Mouse (Mus musculus) G1E (cell line): ENCODE data around the gene Mpp6. TPM values are rescaled to one million over a fixed set of nuclear protein-coding genes. Genes with fewer than 3 reads are reported as not detected.

Experiments
- ATAC-seq: 2 replicates; pipeline ENCODE4 v1.8.0; 2016; ENCODE audit warnings: mild to moderate bottlenecking; ENCODE audit not compliant: insufficient number of reproducible peaks, poor library complexity, low FRiP score, severe bottlenecking; ENCODE audit errors: extremely low read depth
- DNase-seq: peaks from one replicate; pipeline ENCODE4 v3.0.0; 2012; ENCODE audit warnings: low spot score
- H3K27me3 ChIP-seq: 2 replicates; pipeline ENCODE4 v1.6.1; 2012; ENCODE audit warnings: mild to moderate bottlenecking, low read length, inconsistent platforms; ENCODE audit not compliant: insufficient read depth
- H3K36me3 ChIP-seq: replicated peaks from 2 replicates; pipeline ENCODE3; 2012; ENCODE audit warnings: mild to moderate bottlenecking, inconsistent platforms
- H3K4me1 ChIP-seq: 2 replicates; pipeline ENCODE4 v1.6.1; 2012; ENCODE audit warnings: low read depth, low read length, inconsistent platforms, mixed read lengths; ENCODE audit not compliant: insufficient read depth
- H3K4me3 ChIP-seq: 2 replicates; pipeline ENCODE4 v1.5.1; 2012; ENCODE audit warnings: low read depth, mild to moderate bottlenecking, inconsistent platforms, low read length, moderate library complexity, mixed read lengths
- H3K9me3 ChIP-seq: replicated peaks from 2 replicates; pipeline ENCODE4 v1.6.1; 2012; ENCODE audit warnings: inconsistent platforms
- CTCF ChIP-seq: IDR thresholded peaks from 2 replicates; pipeline ENCODE4 v1.5.1; 2012; ENCODE audit warnings: low read depth, low read length, inconsistent platforms, mixed read lengths
- GATA1 ChIP-seq: IDR thresholded peaks from 2 replicates; pipeline ENCODE4 v1.6.1; 2012; ENCODE audit warnings: borderline replicate concordance, low read length, inconsistent platforms, mixed read lengths
- GATA2 ChIP-seq: IDR thresholded peaks from 2 replicates; pipeline ENCODE4 v1.6.1; 2012; ENCODE audit warnings: low read depth, low read length, inconsistent platforms, borderline replicate concordance
- POLR2AphosphoS5 ChIP-seq: IDR thresholded peaks from 2 replicates; pipeline ENCODE4 v1.6.1; 2012; ENCODE audit warnings: low read depth, low read length, inconsistent platforms; ENCODE audit not compliant: insufficient replicate concordance
- TAL1 ChIP-seq: conservative IDR thresholded peaks from 2 replicates; pipeline ENCODE4 v1.6.1; 2012; ENCODE audit warnings: low read depth, low read length, inconsistent platforms, mixed read lengths
- polyA plus RNA-seq: library from polyadenylated mRNA; stranded (reverse); fragments of >175 nt; gene quantifications from 2 replicates; pipeline ENCODE4 v1.2.3, GENCODE M21; 2012
- total RNA-seq, 2 experiments: library from RNA; stranded (forward) in 1 of 2; stranded (reverse) in 1 of 2; fragments of 200-1000 nt in 1 of 2; fragments of >200 nt in 1 of 2; fragmentation: Nextera tagmentation in 1 of 2; gene quantifications; 2 replicates each; pipeline ENCODE4 v1.2.3; 2014 to 2017

The Mpp6 gene
- total and polyA plus RNA-seq, 3 experiments, result 18.3 to 164 (median 152) TPM

DNA sequence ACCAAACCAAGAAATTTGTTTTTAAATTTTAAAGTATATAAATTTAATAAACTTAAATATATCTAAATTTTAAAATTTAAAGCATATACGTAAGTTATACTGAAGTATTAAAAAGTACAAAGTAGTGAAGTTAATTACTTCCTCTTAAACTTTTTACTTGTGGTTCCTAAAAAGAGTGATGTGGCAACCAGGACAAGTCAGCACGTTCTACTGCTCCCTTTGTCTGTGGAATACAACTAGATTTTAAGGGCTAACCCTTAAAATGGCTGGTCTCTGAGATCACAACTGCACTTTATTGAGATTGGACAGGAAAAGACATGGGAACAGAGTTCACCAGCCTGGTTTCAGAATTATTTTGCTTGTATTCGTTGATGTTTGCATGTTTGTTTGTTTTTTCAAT, 53.0 kb downstream of the Mpp6 start:
- no peak for DNase-seq
- peaks cover 56% of the 10 kb centered on the region for H3K36me3 ChIP-seq
- H3K9me3 ChIP-seq, result no peaks in the 10 kb centered on the region
- TF ChIP-seq POLR2AphosphoS5 (no peak), GATA1 (no peak)
- no peak for ATAC-seq
- H3K4me3 ChIP-seq, result no peak overlapping the region
- H3K27me3 ChIP-seq, result no peaks in the 10 kb centered on the region
- H3K4me1 ChIP-seq, result no peaks in the 10 kb centered on the region

- H3K4me3 ChIP-seq, result no peak overlapping the region
- DNase-seq (no peak), ATAC-seq (no peak)
- TF ChIP-seq GATA2 (no peak), POLR2AphosphoS5 (no peak), GATA1 (no peak), TAL1 (no peak), CTCF (no peak)
- no peaks in the 10 kb centered on the region for H3K27me3 ChIP-seq
- H3K4me1 ChIP-seq, result no peaks in the 10 kb centered on the region
- no peaks in the 10 kb centered on the region for H3K9me3 ChIP-seq
- H3K36me3 ChIP-seq, result peaks cover 56% of the 10 kb centered on the region
Measured at GRCm38 (mm10) chr6:50168821-50169220, 58.8 kb downstream of the Mpp6 start.

DNA sequence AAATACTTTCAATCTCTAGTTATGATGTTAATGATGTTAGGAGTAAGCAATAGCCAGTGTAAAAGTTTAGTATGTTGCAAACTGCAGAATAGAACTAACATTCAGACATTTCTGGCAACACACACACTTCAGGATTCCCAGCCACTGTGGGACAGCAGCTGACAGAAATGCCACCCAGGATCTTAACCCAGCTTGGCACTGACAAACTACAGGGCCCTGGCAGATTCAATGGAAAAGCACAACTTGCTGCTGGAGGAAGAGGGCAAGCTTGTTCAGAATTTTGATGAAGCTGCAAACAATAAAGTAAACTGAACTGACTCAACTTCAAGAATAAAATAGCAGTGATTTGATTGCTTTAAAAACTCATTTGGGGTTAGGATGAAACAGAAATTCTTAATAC, 59.7 kb downstream of the Mpp6 start:
- no peak for DNase-seq
- TF ChIP-seq CTCF (no peak), POLR2AphosphoS5 (no peak), GATA2 (no peak), GATA1 (no peak), TAL1 (no peak)
- Histone ChIP-seq H3K36me3 (peaks cover 55% of the 10 kb centered on the region), H3K4me1 (no peaks in the 10 kb centered on the region), H3K9me3 (no peaks in the 10 kb centered on the region), H3K4me3 (no peak overlapping the region), H3K27me3 (no peaks in the 10 kb centered on the region)
- ATAC-seq, result no peak

- ATAC-seq (no peak), DNase-seq (no peak)
- Histone ChIP-seq H3K4me1 (no peaks in the 10 kb centered on the region), H3K27me3 (no peaks in the 10 kb centered on the region), H3K4me3 (no peak overlapping the region), H3K9me3 (no peaks in the 10 kb centered on the region), H3K36me3 (peaks cover 43% of the 10 kb centered on the region)
- TF ChIP-seq GATA1 (no peak), TAL1 (no peak), POLR2AphosphoS5 (no peak), GATA2 (no peak), CTCF (no peak)
Measured at GRCm38 (mm10) chr6:50175736-50176135, 65.7 kb downstream of the Mpp6 start.

DNA sequence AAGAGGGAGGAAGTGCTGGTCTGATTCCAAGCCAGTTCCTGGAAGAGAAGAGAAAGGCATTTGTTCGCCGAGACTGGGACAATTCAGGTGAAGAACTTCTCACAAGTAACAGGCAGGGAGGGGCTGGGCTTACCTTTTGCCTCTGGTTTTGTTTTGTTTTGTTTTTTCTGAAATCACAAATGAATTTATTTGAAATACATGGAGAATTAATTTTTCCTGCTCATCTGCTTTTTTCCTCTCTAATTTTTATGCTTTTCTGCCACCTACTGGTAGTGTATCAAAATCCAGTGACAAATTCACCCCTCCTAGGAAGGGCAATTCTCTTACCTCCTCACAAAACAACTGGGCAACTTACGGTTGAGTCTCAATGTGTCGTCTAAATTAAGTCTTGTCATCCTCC, 70.1 kb downstream of the Mpp6 start:
- Histone ChIP-seq H3K36me3 (peaks cover 66% of the 10 kb centered on the region), H3K27me3 (no peaks in the 10 kb centered on the region), H3K4me3 (no peak overlapping the region), H3K4me1 (no peaks in the 10 kb centered on the region), H3K9me3 (no peaks in the 10 kb centered on the region)
- no peak for ATAC-seq
- no peak for TF ChIP-seq TAL1
- no peak for TF ChIP-seq GATA2
- TF ChIP-seq GATA1, result no peak
- no peak for TF ChIP-seq CTCF
- TF ChIP-seq POLR2AphosphoS5, result no peak
- no peak for DNase-seq

DNA sequence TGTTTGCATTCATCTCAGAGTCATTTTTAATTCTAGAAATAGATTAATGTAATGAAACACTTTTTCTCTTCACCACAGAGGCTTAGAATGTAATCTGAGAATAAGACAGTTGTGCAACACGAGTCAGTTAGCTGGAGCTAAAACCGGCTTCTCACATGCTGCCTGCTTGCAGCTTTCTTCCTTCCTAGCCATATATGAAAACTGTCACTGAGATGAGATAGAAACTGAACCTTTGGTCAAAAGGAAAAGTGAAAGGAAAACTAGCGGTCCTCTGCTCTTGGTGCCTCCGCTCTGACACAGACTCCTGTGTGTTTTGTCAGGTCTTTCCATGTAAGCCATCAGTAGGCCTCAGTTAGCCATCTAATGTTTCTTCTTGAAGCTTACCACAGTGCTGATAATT, 77.9 kb downstream of the Mpp6 start:
- DNase-seq (no peak), ATAC-seq (no peak)
- TF ChIP-seq GATA2, result no peak
- no peak for TF ChIP-seq TAL1
- TF ChIP-seq CTCF, result no peak
- TF ChIP-seq POLR2AphosphoS5, result no peak
- no peak for TF ChIP-seq GATA1
- Histone ChIP-seq H3K27me3 (no peaks in the 10 kb centered on the region), H3K9me3 (no peaks in the 10 kb centered on the region), H3K4me3 (no peak overlapping the region), H3K4me1 (0 out of 2 replicates have a peak, but pooled peaks cover 2% of the 10 kb centered on the region), H3K36me3 (peaks cover 83% of the 10 kb centered on the region)

DNA sequence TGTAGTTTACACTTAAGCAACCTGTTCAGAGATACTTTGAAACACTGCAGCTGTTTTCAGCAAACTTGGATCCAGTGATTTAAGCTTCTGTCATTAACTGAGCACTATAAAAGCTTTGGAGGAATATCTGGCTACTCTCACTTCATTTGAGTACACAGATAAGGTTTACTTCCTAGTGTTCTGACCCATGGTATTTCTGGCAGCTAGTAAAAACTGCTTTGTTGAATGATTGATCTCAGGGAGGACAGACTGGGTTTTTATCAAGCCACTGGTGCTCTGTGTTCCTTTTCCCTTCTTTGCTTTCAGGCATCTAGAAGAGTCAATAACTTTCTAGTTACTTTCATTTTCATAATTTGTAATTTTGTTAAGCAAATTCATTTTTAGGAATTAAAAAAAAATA, 79.3 kb downstream of the Mpp6 start:
- DNase-seq (no peak), ATAC-seq (no peak)
- H3K27me3 ChIP-seq, result no peaks in the 10 kb centered on the region
- no peaks in the 10 kb centered on the region for H3K9me3 ChIP-seq
- H3K4me1 ChIP-seq, result 0 out of 2 replicates have a peak, but pooled peaks cover 2% of the 10 kb centered on the region
- H3K4me3 ChIP-seq, result no peak overlapping the region
- peaks cover 78% of the 10 kb centered on the region for H3K36me3 ChIP-seq
- TF ChIP-seq GATA2 (no peak), CTCF (no peak), GATA1 (no peak), POLR2AphosphoS5 (no peak), TAL1 (no peak)
